Mouse (Mus musculus) limb, embryonic 12.5 days (tissue): ENCODE measurements at regions not wholly inside any gene's neighbourhood (a gene's known extent, or its start where the extent isn't known, plus 50 kb on each side); places are given as distances from the start of the nearest gene placed in this dataset.

Experiments
- ATAC-seq: fragments of 200-750 bp; cut with Nextera tagmentation; 2 replicates; pipeline ENCODE4 v1.8.0; 2017; ENCODE audit warnings: low read depth, moderate TSS enrichment; ENCODE audit not compliant: insufficient number of reproducible peaks, insufficient read depth, low FRiP score, low TSS enrichment
- H3K27ac ChIP-seq: fragments of 300-500 bp; sonication (generic); 2 replicates; pipeline ENCODE4 v1.5.1; 2016; ENCODE audit warnings: mild to moderate bottlenecking, moderate library complexity
- H3K27me3 ChIP-seq: fragments of 300-500 bp; sonication (generic); 2 replicates; pipeline ENCODE4 v1.6.1; 2016; ENCODE audit warnings: mild to moderate bottlenecking, moderate library complexity
- H3K36me3 ChIP-seq: fragments of 300-500 bp; sonication (generic); 2 replicates; pipeline ENCODE4 v1.6.1; 2016; ENCODE audit warnings: mild to moderate bottlenecking, moderate library complexity
- H3K4me1 ChIP-seq: fragments of 300-500 bp; sonication (generic); replicated peaks from 2 replicates; pipeline ENCODE4 v1.6.1; 2016
- H3K4me2 ChIP-seq: fragments of 300-500 bp; sonication (generic); 2 replicates; pipeline ENCODE4 v1.6.1; 2016; ENCODE audit warnings: mild to moderate bottlenecking, moderate library complexity
- H3K4me3 ChIP-seq: fragments of 300-500 bp; sonication (generic); replicated peaks from 2 replicates; pipeline ENCODE4 v1.5.1; 2016; ENCODE audit warnings: mild to moderate bottlenecking
- H3K9ac ChIP-seq: fragments of 300-500 bp; sonication (generic); replicated peaks from 2 replicates; pipeline ENCODE4 v1.6.1; 2016; ENCODE audit warnings: mild to moderate bottlenecking, moderate library complexity
- H3K9me3 ChIP-seq: fragments of 300-500 bp; sonication (generic); 2 replicates; pipeline ENCODE4 v1.6.1; 2016; ENCODE audit warnings: mild to moderate bottlenecking, moderate library complexity
- WGBS: fragments of 180-500 bp; shearing (Covaris S2); methylation state at CpG from one replicate; pipeline ENCODE4 v1.1.7; 2016; 5-methylcytosine and 5-hydroxymethylcytosine counted together

DNA sequence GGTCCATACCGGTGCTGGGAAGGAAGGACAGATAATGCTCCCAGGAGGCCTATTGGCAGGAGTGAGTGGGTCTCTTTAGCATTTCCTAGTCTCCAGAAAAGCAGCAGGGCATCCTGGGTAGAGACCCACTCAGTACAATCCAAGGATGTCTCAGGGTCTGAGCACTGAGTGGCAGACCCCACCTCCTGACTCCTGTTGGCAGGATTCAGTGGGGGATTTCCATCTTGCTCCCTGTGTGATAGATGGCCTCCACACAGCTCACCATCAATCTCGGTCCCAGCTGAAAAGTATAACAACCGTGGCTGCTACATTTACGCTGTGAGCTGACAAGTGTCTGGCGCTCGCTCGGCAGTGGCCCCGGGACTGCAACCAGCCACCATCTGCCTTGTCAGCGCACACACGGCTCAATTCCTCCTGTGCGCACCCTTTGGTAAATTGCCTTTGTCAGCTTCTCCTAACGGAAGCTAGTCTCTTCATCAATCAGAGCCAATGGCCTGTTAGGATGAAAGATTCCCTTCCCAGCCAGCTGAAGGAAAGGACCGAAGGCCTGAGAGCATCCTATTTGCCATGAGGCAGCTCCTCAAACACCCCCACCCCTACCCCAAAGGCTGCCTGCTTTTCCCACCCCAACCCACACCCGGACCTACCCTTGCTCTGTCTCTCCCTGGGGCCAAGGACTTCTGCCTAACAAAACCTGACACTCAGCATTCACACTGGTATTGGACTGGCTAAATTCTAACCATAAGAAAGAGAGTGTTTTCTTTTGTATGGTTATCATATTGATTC is 131.4 kb downstream of the Pja2 start:
- no peaks in the 10 kb centered on the region for H3K9me3 ChIP-seq
- no peak for ATAC-seq
- no peak overlapping the region for H3K9ac ChIP-seq
- no peaks in the 10 kb centered on the region for H3K27me3 ChIP-seq
- WGBS = 66% methylated on average over 14 of the region's 14 CpGs
- H3K4me2 ChIP-seq = no peak overlapping the region
- no peaks in the 10 kb centered on the region for H3K4me1 ChIP-seq
- H3K36me3 ChIP-seq = no peaks in the 10 kb centered on the region
- H3K4me3 ChIP-seq = no peak overlapping the region
- H3K27ac ChIP-seq = no peak overlapping the region

DNA sequence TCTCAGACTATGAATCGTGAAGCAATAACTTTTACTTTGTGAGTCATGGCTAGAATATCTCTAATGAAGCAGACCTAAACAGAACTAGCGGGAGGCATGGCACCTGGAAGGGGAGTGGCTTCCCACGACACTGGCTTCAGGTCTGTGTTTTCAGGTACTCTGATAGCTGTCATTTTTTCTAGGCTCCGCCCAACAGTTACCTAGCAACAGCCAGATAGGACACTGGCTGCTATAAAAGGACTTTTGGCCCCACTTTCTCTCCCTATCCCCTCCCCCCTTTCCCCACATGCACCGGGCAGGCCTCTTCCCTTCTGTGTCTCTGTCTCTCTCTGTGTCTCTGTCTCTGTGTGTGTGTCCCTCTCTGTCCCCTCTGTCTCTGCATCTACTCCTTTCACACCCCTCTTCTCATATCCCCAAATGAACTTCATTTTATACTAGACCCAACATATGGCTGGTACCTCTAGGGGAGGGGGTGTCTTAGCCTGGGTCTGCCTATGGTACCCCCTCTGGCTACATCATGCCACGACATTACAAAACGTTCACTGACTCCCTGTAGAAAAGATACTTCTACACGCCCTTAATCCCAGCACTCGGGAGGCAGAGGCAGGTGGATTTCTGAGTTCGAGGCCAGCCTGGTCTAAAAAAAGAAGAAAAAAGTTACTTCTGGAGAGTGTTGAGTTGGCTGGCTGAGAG is 132.3 kb downstream of the Pja2 start:
- no peak for ATAC-seq
- WGBS = 85% methylated on average over 10 of the region's 10 CpGs
- H3K9ac ChIP-seq = no peak overlapping the region

GRCm38 (mm10) chr17:64196437-64196836 is 135.3 kb downstream of the Pja2 start:
- Histone ChIP-seq H3K4me3 (no peak overlapping the region), H3K9ac (no peak overlapping the region)
- WGBS = 90% methylated on average over 10 of the region's 10 CpGs

More for the DNA sequence above, 132.3 kb downstream of the Pja2 start:
- Histone ChIP-seq H3K4me2 (no peak overlapping the region), H3K36me3 (no peaks in the 10 kb centered on the region), H3K4me1 (no peaks in the 10 kb centered on the region), H3K27me3 (no peaks in the 10 kb centered on the region), H3K9me3 (no peaks in the 10 kb centered on the region), H3K27ac (no peak overlapping the region), H3K4me3 (no peak overlapping the region)

DNA sequence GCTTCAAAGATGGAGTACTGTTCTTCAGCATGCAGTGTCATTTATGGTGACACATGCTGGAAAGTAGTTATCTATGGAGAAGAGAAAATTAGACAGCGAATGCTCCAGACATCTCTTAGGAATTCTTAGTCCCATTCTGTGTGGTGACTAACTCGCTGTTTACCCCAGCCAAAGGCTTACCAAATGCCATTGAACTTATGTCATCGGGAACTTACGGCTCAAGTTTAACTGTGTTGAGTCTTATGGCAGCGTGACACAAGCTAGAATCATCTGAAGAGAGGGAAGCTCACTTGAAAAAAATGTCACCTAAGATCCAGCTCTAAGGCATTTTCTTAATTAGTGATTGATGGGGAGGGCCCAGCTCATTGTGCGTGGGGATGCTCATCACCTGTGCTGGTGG is 138.7 kb downstream of the Pja2 start:
- ATAC-seq = no peak
- H3K36me3 ChIP-seq = no peaks in the 10 kb centered on the region
- no peaks in the 10 kb centered on the region for H3K9me3 ChIP-seq

More at GRCm38 (mm10) chr17:64196437-64196836, 135.3 kb downstream of the Pja2 start:
- Histone ChIP-seq H3K4me1 (no peaks in the 10 kb centered on the region), H3K4me2 (no peak overlapping the region), H3K27me3 (no peaks in the 10 kb centered on the region), H3K9me3 (no peaks in the 10 kb centered on the region), H3K36me3 (no peaks in the 10 kb centered on the region), H3K27ac (no peak overlapping the region)
- no peak for ATAC-seq

More for the DNA sequence above, 138.7 kb downstream of the Pja2 start:
- no peak overlapping the region for H3K4me3 ChIP-seq
- H3K27me3 ChIP-seq = no peaks in the 10 kb centered on the region
- WGBS = 89% methylated on average over 6 of the region's 6 CpGs
- no peak overlapping the region for H3K9ac ChIP-seq
- no peak overlapping the region for H3K27ac ChIP-seq
- no peak overlapping the region for H3K4me2 ChIP-seq
- H3K4me1 ChIP-seq = no peaks in the 10 kb centered on the region
